Mouse (Mus musculus) liver, adult 2 months (tissue): ENCODE measurements around the gene Sigirr. TPM values are rescaled to one million over a fixed set of nuclear protein-coding genes. Genes with fewer than 3 reads are reported as not detected.

Experiments
- DNase-seq: peaks from one replicate; pipeline ENCODE4 v3.0.0-alpha.2; 2011; ENCODE audit warnings: low read depth, low spot score; ENCODE audit errors: extremely low read depth
- H3K27ac ChIP-seq: fragments of 200-500 bp; replicated peaks from 2 replicates; pipeline ENCODE4 v1.5.1; 2012; ENCODE audit warnings: low read depth, mild to moderate bottlenecking, control low read depth, inconsistent platforms, low read length; ENCODE audit not compliant: insufficient read depth
- H3K27me3 ChIP-seq: fragments of 200-500 bp; 2 replicates; pipeline ENCODE4 v1.6.1; 2012; ENCODE audit warnings: mild to moderate bottlenecking, moderate library complexity, low read length, inconsistent platforms; ENCODE audit not compliant: control insufficient read depth, insufficient read depth
- H3K36me3 ChIP-seq: fragments of 200-500 bp; 2 replicates; pipeline ENCODE4 v1.6.1; 2012; ENCODE audit warnings: low read length, inconsistent platforms; ENCODE audit not compliant: control insufficient read depth, insufficient read depth
- H3K4me1 ChIP-seq: fragments of 200-500 bp; 2 replicates; pipeline ENCODE4 v1.6.1; 2011; ENCODE audit warnings: low read length; ENCODE audit not compliant: control insufficient read depth, insufficient read depth
- H3K4me3 ChIP-seq: fragments of 200-500 bp; 2 replicates; pipeline ENCODE4 v1.5.1; 2011; ENCODE audit warnings: low read depth, mild to moderate bottlenecking, control low read depth, low read length, moderate library complexity; ENCODE audit not compliant: insufficient read depth
- H3K79me2 ChIP-seq: fragments of 200-500 bp; 2 replicates; pipeline ENCODE4 v1.6.1; 2012; ENCODE audit warnings: inconsistent platforms, mild to moderate bottlenecking, low read length, moderate library complexity; ENCODE audit not compliant: control insufficient read depth, insufficient read depth
- H3K9ac ChIP-seq: fragments of 200-500 bp; 2 replicates; pipeline ENCODE4 v1.6.1; 2012; ENCODE audit warnings: low read depth, mild to moderate bottlenecking, control low read depth, inconsistent platforms, low read length
- CTCF ChIP-seq: fragments of 200-500 bp; IDR thresholded peaks from 2 replicates; pipeline ENCODE4 v1.5.1; 2011; ENCODE audit warnings: low read depth, low read length, control low read depth
- POLR2A ChIP-seq: fragments of 200-500 bp; IDR thresholded peaks from 2 replicates; pipeline ENCODE4 v1.6.1; 2011; ENCODE audit warnings: low read length, control low read depth; ENCODE audit not compliant: insufficient read depth; ENCODE audit errors: extremely low read depth
- WGBS: fragments of 180-500 bp; shearing (Covaris S2); methylation state at CpG from one replicate; pipeline ENCODE4 v1.1.7; 2018; 5-methylcytosine and 5-hydroxymethylcytosine counted together
- polyA plus RNA-seq: library from polyadenylated mRNA; depleted of rRNA; stranded (reverse); fragments of >200 nt; gene quantifications from 2 replicates; pipeline ENCODE4 v1.2.3, GENCODE M21; 2012
- total RNA-seq: library from RNA; depleted of rRNA; stranded (reverse); fragments of >200 nt; gene quantifications from 2 replicates; pipeline ENCODE4 v1.2.3, GENCODE M21; 2014

Sigirr gene
- total and polyA plus RNA-seq, 2 experiments = 21.8 to 42.4 TPM

- Histone ChIP-seq H3K9ac (no peak overlapping the region), H3K27me3 (peaks cover 3% of the 10 kb centered on the region; the same call in 1 of the 2 replicates), H3K36me3 (no peaks in the 10 kb centered on the region), H3K27ac (no peak overlapping the region), H3K4me3 (no peak overlapping the region), H3K79me2 (no peaks in the 10 kb centered on the region), H3K4me1 (no peaks in the 10 kb centered on the region)
- peak; percentile 24 for DNase-seq
- 27% methylated on average over 23 of the region's 23 CpGs for WGBS
- TF ChIP-seq POLR2A = no peak
- TF ChIP-seq CTCF = peak; percentile 90
Measured at GRCm38 (mm10) chr7:141072017-141072745, 28.2 kb downstream of the Sigirr start.

- Histone ChIP-seq H3K27me3 (peaks cover 3% of the 10 kb centered on the region; the same call in 1 of the 2 replicates), H3K27ac (no peak overlapping the region), H3K79me2 (no peaks in the 10 kb centered on the region), H3K4me1 (no peaks in the 10 kb centered on the region), H3K9ac (no peak overlapping the region), H3K36me3 (no peaks in the 10 kb centered on the region), H3K4me3 (peak overlapping the region; percentile 2; the same call in 1 of the 2 replicates)
- WGBS = 5% methylated on average over 51 of the region's 51 CpGs
- DNase-seq = peak; percentile 74
- no peak for TF ChIP-seq POLR2A
- TF ChIP-seq CTCF = peak; percentile 79
Measured at GRCm38 (mm10) chr7:141070058-141070862, 30.1 kb downstream of the Sigirr start.

- Histone ChIP-seq H3K9ac (no peak overlapping the region), H3K79me2 (no peaks in the 10 kb centered on the region), H3K36me3 (no peaks in the 10 kb centered on the region), H3K27me3 (peaks cover 3% of the 10 kb centered on the region; the same call in 1 of the 2 replicates), H3K4me3 (no peak overlapping the region), H3K27ac (no peak overlapping the region), H3K4me1 (peaks cover 5% of the 10 kb centered on the region)
- 58% methylated on average over 19 of the region's 19 CpGs for WGBS
- DNase-seq = no peak
- TF ChIP-seq CTCF (no peak), POLR2A (no peak)
Measured at GRCm38 (mm10) chr7:141068351-141068750, 32.0 kb downstream of the Sigirr start.

GRCm38 (mm10) chr7:141064576-141064975 is 35.8 kb downstream of the Sigirr start:
- TF ChIP-seq POLR2A = no peak
- TF ChIP-seq CTCF = no peak
- DNase-seq = peak; percentile 62
- H3K27me3 ChIP-seq = peaks cover 10% of the 10 kb centered on the region
- WGBS = 20% methylated on average over 7 of the region's 7 CpGs
- H3K9ac ChIP-seq = no peak overlapping the region
- no peaks in the 10 kb centered on the region for H3K79me2 ChIP-seq
- H3K4me1 ChIP-seq = peaks cover 8% of the 10 kb centered on the region
- no peak overlapping the region for H3K27ac ChIP-seq
- no peaks in the 10 kb centered on the region for H3K36me3 ChIP-seq
- no peak overlapping the region for H3K4me3 ChIP-seq

GRCm38 (mm10) chr7:141064175-141064574 is 36.2 kb downstream of the Sigirr start:
- H3K4me1 ChIP-seq = peaks cover 8% of the 10 kb centered on the region
- no peak overlapping the region for H3K27ac ChIP-seq
- TF ChIP-seq CTCF (no peak), POLR2A (no peak)
- no peak overlapping the region for H3K4me3 ChIP-seq
- H3K9ac ChIP-seq = no peak overlapping the region
- 20% methylated on average over 7 of the region's 7 CpGs for WGBS
- H3K27me3 ChIP-seq = peaks cover 10% of the 10 kb centered on the region
- H3K36me3 ChIP-seq = no peaks in the 10 kb centered on the region
- no peak for DNase-seq
- no peaks in the 10 kb centered on the region for H3K79me2 ChIP-seq

GRCm38 (mm10) chr7:141063353-141063752 is 37.0 kb downstream of the Sigirr start:
- no peak for TF ChIP-seq POLR2A
- Histone ChIP-seq H3K4me1 (peaks cover 8% of the 10 kb centered on the region), H3K27me3 (peaks cover 10% of the 10 kb centered on the region), H3K4me3 (no peak overlapping the region), H3K36me3 (no peaks in the 10 kb centered on the region), H3K9ac (no peak overlapping the region), H3K27ac (no peak overlapping the region), H3K79me2 (no peaks in the 10 kb centered on the region)
- DNase-seq = no peak
- WGBS = 94% methylated on average over 3 of the region's 3 CpGs
